Mouse (Mus musculus) ES-E14 (cell line): ENCODE measurements around the gene 1600002K03Rik. TPM values are rescaled to one million over a fixed set of nuclear protein-coding genes. Genes with fewer than 3 reads are reported as not detected.
A peak's percentile ranks its signal among the peaks of the same experiment; 100 is the strongest.

Experiments used
- DNase-seq: peaks from one replicate; pipeline ENCODE4 v3.0.0-alpha.2; 2013; ENCODE audit warnings: low read depth, low spot score
- H3K27ac ChIP-seq: 2 replicates; pipeline ENCODE4 v1.5.1; 2012; ENCODE audit warnings: low read depth, mild to moderate bottlenecking, low read length, moderate library complexity, mixed read lengths; ENCODE audit not compliant: poor library complexity, insufficient read depth, severe bottlenecking
- H3K36me3 ChIP-seq: 2 replicates; pipeline ENCODE4 v1.6.1; 2012; ENCODE audit warnings: mild to moderate bottlenecking, low read length, moderate library complexity, mixed read lengths; ENCODE audit not compliant: control insufficient read depth, poor library complexity, insufficient read depth, severe bottlenecking
- H3K4me1 ChIP-seq, 2 experiments: fragments of 150-350 bp in 1 of 2; sonication (generic) in 1 of 2; 2 replicates each; pipeline ENCODE4 v1.6.1; 2012; ENCODE audit warnings: low read length in 2 of 2, mild to moderate bottlenecking in 1 of 2, mixed read lengths in 1 of 2; ENCODE audit not compliant: control insufficient read depth in 2 of 2, insufficient read depth in 2 of 2, poor library complexity in 1 of 2
- H3K4me3 ChIP-seq, 2 experiments: fragments of 150-350 bp in 1 of 2; sonication (generic) in 1 of 2; 2 replicates each; pipeline ENCODE4 v1.5.1; 2012; ENCODE audit warnings: low read length in 2 of 2, low read depth in 1 of 2, mild to moderate bottlenecking in 1 of 2, mixed read lengths in 1 of 2; ENCODE audit not compliant: insufficient read depth in 1 of 2, poor library complexity in 1 of 2, severe bottlenecking in 1 of 2
- H3K9ac ChIP-seq: 2 replicates; pipeline ENCODE4 v1.6.1; 2012; ENCODE audit warnings: low read depth, mild to moderate bottlenecking, low read length, mixed read lengths; ENCODE audit not compliant: poor library complexity, insufficient read depth, severe bottlenecking
- H3K9me3 ChIP-seq: fragments of 150-350 bp; sonication (generic); 2 replicates; pipeline ENCODE4 v1.6.1; 2012; ENCODE audit warnings: low read depth, mild to moderate bottlenecking, low read length; ENCODE audit not compliant: control insufficient read depth, insufficient read depth
- CHD2 ChIP-seq: IDR thresholded peaks from 2 replicates; pipeline ENCODE4 v1.6.1; 2014; ENCODE audit warnings: mild to moderate bottlenecking, low read depth, low read length, inconsistent platforms
- HCFC1 ChIP-seq: IDR thresholded peaks from 2 replicates; pipeline ENCODE4 v1.6.1; 2012; ENCODE audit warnings: low read length, inconsistent platforms, borderline replicate concordance; ENCODE audit not compliant: insufficient read depth
- MAFK ChIP-seq: IDR thresholded peaks from 2 replicates; pipeline ENCODE4 v1.6.1; 2014; ENCODE audit warnings: mild to moderate bottlenecking, low read depth, low read length, inconsistent platforms; ENCODE audit not compliant: insufficient read depth
- ZC3H11A ChIP-seq: IDR thresholded peaks from 2 replicates; pipeline ENCODE4 v1.6.1; 2012; ENCODE audit warnings: low read depth, mild to moderate bottlenecking, inconsistent platforms, low read length, borderline replicate concordance
- ZNF384 ChIP-seq: IDR thresholded peaks from 2 replicates; pipeline ENCODE4 v1.6.1; 2012; ENCODE audit warnings: low read depth, low read length, inconsistent platforms
- in situ Hi-C, 2 experiments: fragments of 600-800 bp; cut with MboI; formaldehyde crosslinking; loops; one replicate each; pipeline ENCODE4 v1.15.1; 2025; ENCODE audit warnings: low sequenced_read_pairs in 2 of 2, inconsistent platforms in 1 of 2; ENCODE audit not compliant: unreplicated experiment in 2 of 2
- total RNA-seq: library from RNA; depleted of rRNA; stranded (reverse); fragments of 300-350 nt; gene quantifications from 2 replicates; pipeline ENCODE4 v1.2.3, GENCODE M21; 2012

The 1600002K03Rik gene
- total RNA-seq, 1 experiment: 25.4 TPM

GRCm38 (mm10) chr10:80189999-80190398, 17.3 kb downstream of the 1600002K03Rik start:
- DNase-seq: no peak

DNA sequence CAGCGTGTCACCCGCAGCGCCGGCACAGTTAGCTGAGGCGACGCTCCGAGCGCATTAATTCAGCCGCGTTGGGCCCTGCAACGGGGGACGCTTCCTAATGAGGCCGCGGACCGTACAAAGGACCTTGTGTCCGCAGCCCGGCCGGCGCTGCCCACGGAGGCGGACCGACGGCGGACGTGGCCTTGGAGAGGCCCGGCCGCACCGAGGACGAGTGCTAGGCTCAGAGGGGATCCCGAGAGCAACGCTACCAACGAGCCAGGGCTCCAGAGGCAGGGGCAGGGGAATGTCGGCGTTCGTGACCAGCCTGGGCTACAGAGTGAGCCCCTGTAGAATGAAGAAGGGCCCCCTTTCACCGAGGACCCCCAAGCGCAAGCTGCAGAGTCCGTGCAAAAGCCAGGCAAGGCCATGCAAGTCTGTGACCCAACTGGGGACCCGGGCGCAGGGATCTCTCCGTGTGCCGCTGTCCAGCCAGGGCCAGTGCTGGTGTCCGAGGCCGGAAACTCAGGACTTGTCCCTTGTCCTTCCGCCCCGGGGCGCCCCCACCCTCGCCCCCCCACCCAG, 17.8 kb downstream of the 1600002K03Rik start:
- no peaks in the 10 kb centered on the region for H3K9me3 ChIP-seq
- DNase-seq: no peak
- H3K36me3 ChIP-seq: no peaks in the 10 kb centered on the region
- H3K4me3 ChIP-seq: peak overlapping the region; percentile 47 to 55
- peaks cover 2 to 20% of the 10 kb centered on the region in 2 experiments; a peak in 2 of 4 replicates for H3K4me1 ChIP-seq
- TF ChIP-seq ZNF384 (no peak), MAFK (no peak)
- in situ Hi-C loops: no loop called here
- no peak overlapping the region for H3K27ac ChIP-seq
- 0 out of 2 replicates have a peak overlapping the region, but pooled peaks have one; percentile 15 for H3K9ac ChIP-seq

More at GRCm38 (mm10) chr10:80189999-80190398, 17.3 kb downstream of the 1600002K03Rik start:
- TF ChIP-seq ZC3H11A (no peak), MAFK (no peak), ZNF384 (no peak), HCFC1 (no peak), CHD2 (no peak)
- H3K27ac ChIP-seq: no peak overlapping the region
- no peaks in the 10 kb centered on the region for H3K9me3 ChIP-seq
- in situ Hi-C loops: no loop called here
- H3K4me1 ChIP-seq: peaks cover 2 to 20% of the 10 kb centered on the region in 2 experiments; a peak in 2 of 4 replicates
- no peak overlapping the region for H3K9ac ChIP-seq
- no peaks in the 10 kb centered on the region for H3K36me3 ChIP-seq
- H3K4me3 ChIP-seq: peak overlapping the region; percentile 47 to 55; a peak in 2 of 4 replicates

DNA sequence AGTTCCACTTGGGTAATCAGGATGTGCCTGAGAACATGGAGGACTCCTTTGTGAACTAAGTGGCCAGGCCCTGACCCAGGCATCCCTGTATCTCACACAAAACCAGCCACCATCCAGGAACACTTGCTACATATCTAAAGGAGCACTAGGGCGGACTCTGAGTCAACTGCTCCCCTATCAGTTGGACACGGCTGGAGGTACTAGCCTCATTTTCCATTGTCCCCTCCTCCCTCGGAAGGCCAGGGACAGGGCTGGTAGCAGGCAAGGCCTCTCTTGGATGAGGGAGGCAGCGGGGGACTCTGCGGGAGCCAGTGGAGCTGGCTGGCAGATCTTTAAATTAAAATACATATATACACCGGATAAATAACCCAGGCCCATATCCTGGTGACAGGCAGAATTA, 21.2 kb downstream of the 1600002K03Rik start:
- peaks cover 0 to 10% of the 10 kb centered on the region in 2 experiments; a peak in 2 of 4 replicates for H3K4me1 ChIP-seq
- H3K9me3 ChIP-seq: no peaks in the 10 kb centered on the region
- H3K9ac ChIP-seq: no peak overlapping the region
- no peak overlapping the region for H3K4me3 ChIP-seq
- no peaks in the 10 kb centered on the region for H3K36me3 ChIP-seq
- TF ChIP-seq ZNF384: no peak
- TF ChIP-seq CHD2: no peak
- TF ChIP-seq ZC3H11A: no peak
- no peak for TF ChIP-seq HCFC1
- no peak overlapping the region for H3K27ac ChIP-seq
- in situ Hi-C loops: no loop called here
- no peak for DNase-seq

DNA sequence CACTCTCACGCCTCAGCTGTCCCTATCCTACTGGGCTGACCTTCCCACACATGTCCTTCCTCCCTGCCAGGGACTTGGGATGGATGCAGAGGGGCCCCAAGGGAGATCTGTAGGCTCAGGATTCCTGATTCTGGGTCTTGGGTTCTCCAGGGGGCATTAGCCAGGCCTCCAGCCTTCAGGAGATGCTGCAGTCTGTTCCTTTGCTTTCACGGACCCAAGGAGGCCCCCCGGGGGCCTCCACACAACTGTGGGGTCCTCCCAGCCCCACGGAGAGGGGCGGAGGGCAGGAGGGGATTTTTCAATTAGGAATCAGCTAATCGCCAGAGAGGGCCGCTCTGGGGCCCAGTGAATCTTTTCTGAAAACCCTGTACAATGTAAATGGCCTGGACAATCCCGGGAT, 21.7 kb downstream of the 1600002K03Rik start:
- Histone ChIP-seq H3K27ac (no peak overlapping the region), H3K36me3 (no peaks in the 10 kb centered on the region), H3K9me3 (no peaks in the 10 kb centered on the region), H3K4me1 (peaks cover 0 to 10% of the 10 kb centered on the region in 2 experiments; a peak in 2 of 4 replicates), H3K4me3 (no peak overlapping the region), H3K9ac (no peak overlapping the region)
- no peak for DNase-seq
- in situ Hi-C loops: no loop called here
- TF ChIP-seq CHD2 (no peak), ZC3H11A (no peak), MAFK (no peak), ZNF384 (no peak), HCFC1 (no peak)

GRCm38 (mm10) chr10:80196167-80196566, 23.4 kb downstream of the 1600002K03Rik start:
- no peak overlapping the region for H3K27ac ChIP-seq
- H3K9ac ChIP-seq: no peak overlapping the region
- H3K4me1 ChIP-seq: peaks cover 0 to 12% of the 10 kb centered on the region in 2 experiments; a peak in 2 of 4 replicates
- H3K4me3 ChIP-seq: no peak overlapping the region
- no peaks in the 10 kb centered on the region for H3K36me3 ChIP-seq
- H3K9me3 ChIP-seq: no peaks in the 10 kb centered on the region
- DNase-seq: no peak
- in situ Hi-C loops: no loop called here
- TF ChIP-seq ZNF384 (no peak), HCFC1 (no peak), ZC3H11A (no peak), MAFK (no peak), CHD2 (no peak)
